Mouse (Mus musculus) brain, embryonic 14.5 days (tissue): Measurements from ENCODE around the gene Gtf2a1.

Experiments
- CTCF ChIP-seq: fragments of 200-500 bp; IDR thresholded peaks from 2 replicates; pipeline ENCODE4 v1.5.1; 2012; ENCODE audit warnings: inconsistent platforms, mild to moderate bottlenecking, moderate library complexity, borderline replicate concordance; ENCODE audit not compliant: insufficient read depth, insufficient read length; ENCODE audit errors: extremely low read depth
- POLR2A ChIP-seq: fragments of 200-500 bp; IDR thresholded peaks from 2 replicates; pipeline ENCODE4 v1.6.1; 2012; ENCODE audit warnings: mild to moderate bottlenecking, inconsistent platforms, borderline replicate concordance; ENCODE audit not compliant: poor library complexity, insufficient read depth, insufficient read length, severe bottlenecking; ENCODE audit errors: extremely low read depth

DNA sequence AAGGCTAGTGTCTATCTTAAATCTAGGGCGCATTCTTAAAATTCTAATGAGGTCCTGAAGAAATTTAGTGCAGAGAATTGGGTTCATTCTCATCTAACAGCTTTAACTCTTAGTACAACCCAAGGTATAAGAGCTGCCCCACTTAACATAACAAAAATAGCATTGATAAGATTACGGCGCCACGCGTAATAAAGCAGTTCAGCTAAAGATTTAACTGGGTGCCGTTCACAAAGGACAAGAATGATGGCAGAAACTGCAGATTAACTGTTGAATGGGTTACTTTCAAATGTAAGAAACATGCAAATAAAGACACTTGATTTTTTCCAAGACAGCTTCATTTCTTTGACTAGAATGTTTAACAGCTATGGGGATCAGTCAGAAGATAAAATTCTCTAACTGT is 6.9 kb downstream of the Gtf2a1 start:
- TF ChIP-seq CTCF (no peak), POLR2A (no peak)
